Mouse (Mus musculus): ENCODE measurements around the gene Gm20388. TPM values are rescaled to one million over a fixed set of nuclear protein-coding genes. Genes with fewer than 3 reads are reported as not detected.

Gm20388 gene
- total RNA-seq, 2 experiments from 2014 or later: 18.6 TPM; not detected in 1

- intact Hi-C loops (cut with DNase I): no loop called here
- DNase-seq (ENCODE audit: low spot score in 2 of 2): peak; percentile 91 to 95
These were observed 1918.6 kb downstream of the Gm20388 start, which contains the start of gene Klhdc4 for GRCm38 (mm10) chr8:121829048-121829776. Gene Klhdc4 (minus strand): TSS chr8:121829569.

GRCm38 (mm10) chr8:121829777-121830362 lies 1919.2 kb downstream of the Gm20388 start:
- peak in 1 of 2 experiments; percentile 31 for DNase-seq (ENCODE audit: low spot score in 2 of 2)
- intact Hi-C loops (cut with DNase I): loop anchor here (5.0 kb wide), 2 partner anchors 113 to 228 kb away; no protein-coding TSS in a partner anchor

- intact Hi-C loops (cut with DNase I): loop anchor here (5.0 kb wide), 2 partner anchors 115 to 230 kb away; no protein-coding TSS in a partner anchor
These were observed 1921.4 kb downstream of the Gm20388 start for GRCm38 (mm10) chr8:121832061-121832460.

GRCm38 (mm10) chr8:121832503-121832902 lies 1921.9 kb downstream of the Gm20388 start:
- peak; percentile 74 to 86 for DNase-seq (ENCODE audit: low spot score in 2 of 2)
- intact Hi-C loops (cut with DNase I): loop anchor here (5.0 kb wide), 2 partner anchors 115 to 230 kb away; no protein-coding TSS in a partner anchor

More at GRCm38 (mm10) chr8:121832061-121832460, 1921.4 kb downstream of the Gm20388 start:
- DNase-seq (ENCODE audit: low spot score in 2 of 2): no peak

GRCm38 (mm10) chr8:121841242-121841641 lies 1930.6 kb downstream of the Gm20388 start:
- intact Hi-C loops (cut with DNase I): no loop called here
- DNase-seq (ENCODE audit: low spot score in 2 of 2): peak; percentile 58 to 82

- DNase-seq (ENCODE audit: low spot score in 2 of 2): no peak
- intact Hi-C loops (cut with DNase I): no loop called here
These were observed 1931.7 kb downstream of the Gm20388 start for GRCm38 (mm10) chr8:121842064-121842955.

- no peak for DNase-seq (ENCODE audit: low spot score in 2 of 2)
- intact Hi-C loops (cut with DNase I): no loop called here
These were observed 1932.6 kb downstream of the Gm20388 start for GRCm38 (mm10) chr8:121843184-121843733.

- intact Hi-C loops (cut with DNase I): no loop called here
- no peak for DNase-seq (ENCODE audit: low spot score in 2 of 2)
These were observed 1934.1 kb downstream of the Gm20388 start for GRCm38 (mm10) chr8:121844765-121845164.

- intact Hi-C loops (cut with DNase I): no loop called here
- DNase-seq (ENCODE audit: low spot score in 2 of 2): no peak
These were observed 1936.2 kb downstream of the Gm20388 start for GRCm38 (mm10) chr8:121846815-121847214.

- intact Hi-C loops (cut with DNase I): no loop called here
These were observed 1936.7 kb downstream of the Gm20388 start for GRCm38 (mm10) chr8:121847261-121847822.

GRCm38 (mm10) chr8:121847987-121848386 lies 1937.3 kb downstream of the Gm20388 start:
- intact Hi-C loops (cut with DNase I): no loop called here
- no peak for DNase-seq (ENCODE audit: low spot score in 2 of 2)

More at GRCm38 (mm10) chr8:121847261-121847822, 1936.7 kb downstream of the Gm20388 start:
- DNase-seq (ENCODE audit: low spot score in 2 of 2): no peak

- intact Hi-C loops (cut with DNase I): no loop called here
- no peak for DNase-seq (ENCODE audit: low spot score in 2 of 2)
These were observed 1937.9 kb downstream of the Gm20388 start for GRCm38 (mm10) chr8:121848495-121848894.

GRCm38 (mm10) chr8:121849303-121849702 lies 1938.7 kb downstream of the Gm20388 start:
- DNase-seq (ENCODE audit: low spot score in 2 of 2): no peak
- intact Hi-C loops (cut with DNase I): no loop called here

GRCm38 (mm10) chr8:121850018-121850417 lies 1939.4 kb downstream of the Gm20388 start:
- intact Hi-C loops (cut with DNase I): loop anchor here (2.0 kb wide), 1 partner anchor 85 kb away; no protein-coding TSS in a partner anchor
- DNase-seq (ENCODE audit: low spot score in 2 of 2): peak; percentile 71 to 84

GRCm38 (mm10) chr8:121850436-121850820 lies 1939.8 kb downstream of the Gm20388 start:
- intact Hi-C loops (cut with DNase I): loop anchor here (2.0 kb wide), 1 partner anchor 84 kb away; no protein-coding TSS in a partner anchor
- no peak for DNase-seq (ENCODE audit: low spot score in 2 of 2)

GRCm38 (mm10) chr8:121850821-121851470 lies 1940.3 kb downstream of the Gm20388 start:
- intact Hi-C loops (cut with DNase I): loop anchor here (1.0 to 2.0 kb wide), 2 partner anchors 58 to 84 kb away; no protein-coding TSS in a partner anchor
- DNase-seq (ENCODE audit: low spot score in 2 of 2): peak; percentile 95 to 97

GRCm38 (mm10) chr8:121851716-121852115 lies 1941.1 kb downstream of the Gm20388 start:
- intact Hi-C loops (cut with DNase I): loop anchor here (1.0 to 2.0 kb wide), 2 partner anchors 58 to 83 kb away; no protein-coding TSS in a partner anchor
- no peak for DNase-seq (ENCODE audit: low spot score in 2 of 2)

- DNase-seq (ENCODE audit: low spot score in 2 of 2): peak in 1 of 2 experiments; percentile 43
- intact Hi-C loops (cut with DNase I): no loop called here
These were observed 1941.8 kb downstream of the Gm20388 start for GRCm38 (mm10) chr8:121852464-121852863.
